Mouse (Mus musculus) lung, embryonic 15.5 days (tissue): Measurements from ENCODE around the gene Fto. TPM values are rescaled to one million over a fixed set of nuclear protein-coding genes. Genes with fewer than 3 reads are reported as not detected.

ENCODE experiments used
- ATAC-seq: fragments of 200-750 bp; cut with Nextera tagmentation; 2 replicates; pipeline ENCODE4 v1.8.0; 2017; ENCODE audit warnings: moderate number of reproducible peaks, borderline replicate concordance; ENCODE audit not compliant: low FRiP score, low TSS enrichment; ENCODE audit errors: extremely low read depth
- H3K27ac ChIP-seq: fragments of 300-500 bp; sonication (generic); 2 replicates; pipeline ENCODE4 v1.5.1; 2015; ENCODE audit warnings: moderate library complexity, mild to moderate bottlenecking, inconsistent platforms
- H3K27me3 ChIP-seq: fragments of 300-500 bp; sonication (generic); 2 replicates; pipeline ENCODE4 v1.6.1; 2015; ENCODE audit warnings: inconsistent platforms
- H3K36me3 ChIP-seq: fragments of 300-500 bp; sonication (generic); 2 replicates; pipeline ENCODE4 v1.6.1; 2015; ENCODE audit warnings: inconsistent platforms
- H3K4me1 ChIP-seq: fragments of 300-500 bp; sonication (generic); 2 replicates; pipeline ENCODE4 v1.6.1; 2015; ENCODE audit warnings: inconsistent platforms
- H3K4me2 ChIP-seq: fragments of 300-500 bp; sonication (generic); 2 replicates; pipeline ENCODE4 v1.6.1; 2015; ENCODE audit warnings: inconsistent platforms, mild to moderate bottlenecking, moderate library complexity
- H3K4me3 ChIP-seq: fragments of 300-500 bp; sonication (generic); 2 replicates; pipeline ENCODE4 v1.5.1; 2015; ENCODE audit warnings: mild to moderate bottlenecking, inconsistent platforms
- H3K9ac ChIP-seq: fragments of 300-500 bp; sonication (generic); 2 replicates; pipeline ENCODE4 v1.6.1; 2015; ENCODE audit warnings: inconsistent platforms
- H3K9me3 ChIP-seq: fragments of 300-500 bp; sonication (generic); 2 replicates; pipeline ENCODE4 v1.6.1; 2016; ENCODE audit warnings: inconsistent platforms
- WGBS: fragments of 180-500 bp; shearing (Covaris S2); methylation state at CpG from one replicate; pipeline ENCODE4 v1.1.7; 2015; 5-methylcytosine and 5-hydroxymethylcytosine counted together
- polyA plus RNA-seq: library from polyadenylated mRNA; unstranded; fragments of >200 nt; fragmentation: Nextera tagmentation; extraction: Ambion mirVana; gene quantifications from 2 replicates; pipeline ENCODE4 v1.2.1, GENCODE M21; 2015

The Fto gene
- polyA plus RNA-seq, 1 experiment from 2014 or later = 91.2 TPM

- H3K36me3 ChIP-seq = no peaks in the 10 kb centered on the region
- H3K4me1 ChIP-seq = no peaks in the 10 kb centered on the region
- no peak overlapping the region for H3K9ac ChIP-seq
- ATAC-seq = no peak
- H3K27ac ChIP-seq = no peak overlapping the region
- H3K9me3 ChIP-seq = no peaks in the 10 kb centered on the region
- H3K27me3 ChIP-seq = no peaks in the 10 kb centered on the region
- WGBS = 65% methylated on average over 7 of the region's 7 CpGs
- no peak overlapping the region for H3K4me2 ChIP-seq
- H3K4me3 ChIP-seq = no peak overlapping the region
These were observed 327.1 kb downstream of the Fto start for GRCm38 (mm10) chr8:91640471-91640870.

- no peaks in the 10 kb centered on the region for H3K27me3 ChIP-seq
- H3K4me2 ChIP-seq = no peak overlapping the region
- no peaks in the 10 kb centered on the region for H3K36me3 ChIP-seq
- no peak for ATAC-seq
- peaks cover 4% of the 10 kb centered on the region; the same call in 1 of the 2 replicates for H3K4me1 ChIP-seq
- WGBS = 78% methylated on average over 2 of the region's 2 CpGs
- no peak overlapping the region for H3K4me3 ChIP-seq
- no peak overlapping the region for H3K27ac ChIP-seq
- H3K9ac ChIP-seq = no peak overlapping the region
- no peaks in the 10 kb centered on the region for H3K9me3 ChIP-seq
These were observed 332.2 kb downstream of the Fto start for GRCm38 (mm10) chr8:91645484-91645883.

- H3K9me3 ChIP-seq = no peaks in the 10 kb centered on the region
- peaks cover 4% of the 10 kb centered on the region; the same call in 1 of the 2 replicates for H3K4me1 ChIP-seq
- no peak for ATAC-seq
- no peaks in the 10 kb centered on the region for H3K36me3 ChIP-seq
- H3K9ac ChIP-seq = no peak overlapping the region
- no peak overlapping the region for H3K27ac ChIP-seq
- H3K4me2 ChIP-seq = no peak overlapping the region
- no peaks in the 10 kb centered on the region for H3K27me3 ChIP-seq
- 87% methylated on average over 11 of the region's 11 CpGs for WGBS
- no peak overlapping the region for H3K4me3 ChIP-seq
These were observed 334.6 kb downstream of the Fto start for GRCm38 (mm10) chr8:91647959-91648358.

- Histone ChIP-seq H3K27ac (no peak overlapping the region), H3K4me1 (peaks cover 4% of the 10 kb centered on the region; the same call in 1 of the 2 replicates), H3K4me2 (no peak overlapping the region), H3K9ac (no peak overlapping the region), H3K36me3 (no peaks in the 10 kb centered on the region), H3K27me3 (no peaks in the 10 kb centered on the region), H3K4me3 (no peak overlapping the region), H3K9me3 (no peaks in the 10 kb centered on the region)
- WGBS = 28% methylated on average over 9 of the region's 9 CpGs
- no peak for ATAC-seq
These were observed 335.5 kb downstream of the Fto start for GRCm38 (mm10) chr8:91648776-91649175.

- WGBS = 55% methylated on average over 3 of the region's 3 CpGs
These were observed 340.2 kb downstream of the Fto start for GRCm38 (mm10) chr8:91653561-91653960.

GRCm38 (mm10) chr8:91657381-91657780, 344.1 kb downstream of the Fto start:
- no peaks in the 10 kb centered on the region for H3K9me3 ChIP-seq
- no peaks in the 10 kb centered on the region; the same call in 1 of the 2 replicates for H3K4me1 ChIP-seq
- ATAC-seq = no peak
- H3K4me2 ChIP-seq = no peak overlapping the region
- no peaks in the 10 kb centered on the region for H3K36me3 ChIP-seq
- 86% methylated on average over 9 of the region's 9 CpGs for WGBS
- no peak overlapping the region for H3K9ac ChIP-seq
- no peak overlapping the region for H3K27ac ChIP-seq
- no peaks in the 10 kb centered on the region for H3K27me3 ChIP-seq
- no peak overlapping the region for H3K4me3 ChIP-seq

More at GRCm38 (mm10) chr8:91653561-91653960, 340.2 kb downstream of the Fto start:
- no peak overlapping the region for H3K4me2 ChIP-seq
- ATAC-seq = no peak
- no peaks in the 10 kb centered on the region for H3K36me3 ChIP-seq
- no peaks in the 10 kb centered on the region for H3K27me3 ChIP-seq
- H3K4me1 ChIP-seq = peaks cover 3% of the 10 kb centered on the region; the same call in 1 of the 2 replicates
- no peak overlapping the region for H3K4me3 ChIP-seq
- H3K27ac ChIP-seq = no peak overlapping the region
- H3K9ac ChIP-seq = no peak overlapping the region
- H3K9me3 ChIP-seq = no peaks in the 10 kb centered on the region

GRCm38 (mm10) chr8:91660879-91661278, 347.6 kb downstream of the Fto start:
- Histone ChIP-seq H3K9me3 (no peaks in the 10 kb centered on the region), H3K4me3 (no peak overlapping the region), H3K27me3 (no peaks in the 10 kb centered on the region), H3K4me2 (no peak overlapping the region), H3K9ac (no peak overlapping the region), H3K36me3 (no peaks in the 10 kb centered on the region), H3K27ac (no peak overlapping the region), H3K4me1 (no peaks in the 10 kb centered on the region; the same call in 1 of the 2 replicates)
- WGBS = 51% methylated on average over 8 of the region's 8 CpGs
- no peak for ATAC-seq

GRCm38 (mm10) chr8:91669461-91670071, 356.2 kb downstream of the Fto start:
- H3K4me1 ChIP-seq = no peaks in the 10 kb centered on the region
- 89% methylated on average over 16 of the region's 16 CpGs for WGBS
- no peak overlapping the region for H3K4me2 ChIP-seq
- ATAC-seq = no peak
- H3K27ac ChIP-seq = no peak overlapping the region
- no peak overlapping the region for H3K9ac ChIP-seq
- no peak overlapping the region for H3K4me3 ChIP-seq
- H3K36me3 ChIP-seq = no peaks in the 10 kb centered on the region; the same call in 1 of the 2 replicates
- H3K27me3 ChIP-seq = 0 out of 2 replicates have a peak, but pooled peaks cover 3% of the 10 kb centered on the region
- H3K9me3 ChIP-seq = no peaks in the 10 kb centered on the region

GRCm38 (mm10) chr8:91676928-91677327, 363.6 kb downstream of the Fto start:
- Histone ChIP-seq H3K9ac (no peak overlapping the region), H3K9me3 (no peaks in the 10 kb centered on the region), H3K27ac (no peak overlapping the region), H3K4me2 (no peak overlapping the region), H3K4me1 (no peaks in the 10 kb centered on the region), H3K4me3 (no peak overlapping the region), H3K27me3 (peaks cover 17% of the 10 kb centered on the region), H3K36me3 (no peaks in the 10 kb centered on the region)
- no peak for ATAC-seq
- 84% methylated on average over 3 of the region's 3 CpGs for WGBS

GRCm38 (mm10) chr8:91679451-91679850, 366.1 kb downstream of the Fto start:
- ATAC-seq = no peak

GRCm38 (mm10) chr8:91680125-91680524, 366.8 kb downstream of the Fto start:
- no peak for ATAC-seq
- H3K36me3 ChIP-seq = no peaks in the 10 kb centered on the region
- peaks cover 36% of the 10 kb centered on the region for H3K27me3 ChIP-seq
- no peaks in the 10 kb centered on the region for H3K9me3 ChIP-seq
- WGBS = 77% methylated on average over 5 of the region's 5 CpGs
- no peak overlapping the region for H3K4me2 ChIP-seq
- H3K9ac ChIP-seq = no peak overlapping the region
- H3K27ac ChIP-seq = no peak overlapping the region
- H3K4me3 ChIP-seq = no peak overlapping the region
- H3K4me1 ChIP-seq = peaks cover 3% of the 10 kb centered on the region; the same call in 1 of the 2 replicates

More at GRCm38 (mm10) chr8:91679451-91679850, 366.1 kb downstream of the Fto start:
- peaks cover 35% of the 10 kb centered on the region for H3K27me3 ChIP-seq
- H3K9ac ChIP-seq = no peak overlapping the region
- H3K4me1 ChIP-seq = no peaks in the 10 kb centered on the region
- H3K4me2 ChIP-seq = no peak overlapping the region
- H3K4me3 ChIP-seq = no peak overlapping the region
- no peaks in the 10 kb centered on the region for H3K9me3 ChIP-seq
- H3K27ac ChIP-seq = no peak overlapping the region
- H3K36me3 ChIP-seq = no peaks in the 10 kb centered on the region
- WGBS = 65% methylated on average over 15 of the region's 15 CpGs

GRCm38 (mm10) chr8:91684596-91685317, 371.4 kb downstream of the Fto start:
- peaks cover 30% of the 10 kb centered on the region; the same call in 1 of the 2 replicates for H3K27me3 ChIP-seq
- 74% methylated on average over 6 of the region's 6 CpGs for WGBS
- H3K9me3 ChIP-seq = no peaks in the 10 kb centered on the region
- peaks cover 8% of the 10 kb centered on the region; the same call in 1 of the 2 replicates for H3K4me1 ChIP-seq
- no peak overlapping the region for H3K4me3 ChIP-seq
- no peak overlapping the region for H3K27ac ChIP-seq
- no peak overlapping the region for H3K4me2 ChIP-seq
- ATAC-seq = no peak
- H3K9ac ChIP-seq = no peak overlapping the region
- H3K36me3 ChIP-seq = no peaks in the 10 kb centered on the region
